Mouse (Mus musculus): ENCODE results near the gene Smok3b. TPM values are rescaled to one million over a fixed set of nuclear protein-coding genes. Genes with fewer than 3 reads are reported as not detected.

Smok3b gene
- polyA plus RNA-seq, 1 experiment from 2014 or later = not detected

DNA sequence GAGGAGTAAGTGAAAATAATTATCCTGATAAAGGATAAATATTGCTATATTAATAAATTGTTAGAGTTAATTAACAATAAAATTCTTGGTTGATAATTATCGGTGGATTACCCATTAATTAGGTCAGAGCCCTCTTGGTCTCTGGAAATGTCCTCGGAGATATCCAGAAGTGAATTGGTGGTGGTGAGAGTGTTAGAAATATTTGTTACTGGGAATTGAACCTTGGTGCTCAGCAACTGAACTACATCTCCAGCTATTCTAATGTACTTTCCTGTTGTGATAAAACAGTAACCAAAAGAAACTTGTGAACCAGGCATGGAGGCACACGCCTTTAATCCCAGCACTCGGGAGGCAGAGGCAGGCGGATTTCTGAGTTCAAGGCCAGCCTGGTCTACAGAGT lies 59.2 kb downstream of the Smok3b start:
- Histone ChIP-seq H3K27ac (ENCODE audit: low read depth) (no peak overlapping the region), H3K9ac (ENCODE audit: low read length) (no peak overlapping the region), H3K9me3 (ENCODE audit: control insufficient read depth, low read length) (no peaks in the 10 kb centered on the region), H3K4me1 (replicated peaks; ENCODE audit: control insufficient read depth, insufficient read depth, low read length) (no peaks in the 10 kb centered on the region), H3K4me2 (ENCODE audit: low read length) (no peak overlapping the region), H3K4me3 (ENCODE audit: low read depth, low read length) (no peak overlapping the region), H3K27me3 (replicated peaks; ENCODE audit: control insufficient read depth, insufficient read depth, low read length) (no peaks in the 10 kb centered on the region), H3K36me3 (ENCODE audit: control insufficient read depth, insufficient read depth, low read length) (no peaks in the 10 kb centered on the region)
- no peak for DNase-seq (ENCODE audit: low spot score)
- 91% methylated on average over 5 of the region's 5 CpGs for WGBS
- ATAC-seq (replicated peaks; ENCODE audit: low FRiP score, low TSS enrichment, low read depth) = no peak

DNA sequence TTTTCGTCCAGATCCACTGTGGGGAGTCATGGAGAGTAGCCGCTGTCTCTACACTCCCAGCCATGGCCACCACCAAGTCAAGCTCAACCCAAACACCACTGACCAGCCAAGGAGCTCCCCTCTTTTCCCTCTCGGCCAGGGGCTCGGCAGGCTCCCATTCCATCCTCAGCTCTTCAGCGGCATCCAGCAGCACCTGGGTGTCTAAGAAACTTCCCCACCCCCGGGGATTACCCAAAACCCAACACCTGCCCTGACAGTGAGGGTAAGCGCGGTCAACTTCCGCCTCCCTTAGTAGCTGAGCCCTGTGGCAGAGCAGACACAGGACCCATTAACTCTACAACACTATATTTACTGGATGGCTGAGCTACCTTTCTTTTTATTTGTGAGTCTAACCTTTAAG lies 60.2 kb downstream of the Smok3b start:
- Histone ChIP-seq H3K4me3 (ENCODE audit: low read depth, low read length) (no peak overlapping the region), H3K36me3 (ENCODE audit: control insufficient read depth, insufficient read depth, low read length) (no peaks in the 10 kb centered on the region), H3K4me2 (ENCODE audit: low read length) (no peak overlapping the region), H3K27me3 (replicated peaks; ENCODE audit: control insufficient read depth, insufficient read depth, low read length) (no peaks in the 10 kb centered on the region), H3K9ac (ENCODE audit: low read length) (no peak overlapping the region), H3K27ac (ENCODE audit: low read depth) (no peak overlapping the region), H3K9me3 (ENCODE audit: control insufficient read depth, low read length) (no peaks in the 10 kb centered on the region), H3K4me1 (replicated peaks; ENCODE audit: control insufficient read depth, insufficient read depth, low read length) (peaks cover 7% of the 10 kb centered on the region)
- ATAC-seq (replicated peaks; ENCODE audit: low FRiP score, low TSS enrichment, low read depth) (no peak), DNase-seq (ENCODE audit: low spot score) (no peak)
- WGBS = 84% methylated on average over 9 of the region's 9 CpGs

DNA sequence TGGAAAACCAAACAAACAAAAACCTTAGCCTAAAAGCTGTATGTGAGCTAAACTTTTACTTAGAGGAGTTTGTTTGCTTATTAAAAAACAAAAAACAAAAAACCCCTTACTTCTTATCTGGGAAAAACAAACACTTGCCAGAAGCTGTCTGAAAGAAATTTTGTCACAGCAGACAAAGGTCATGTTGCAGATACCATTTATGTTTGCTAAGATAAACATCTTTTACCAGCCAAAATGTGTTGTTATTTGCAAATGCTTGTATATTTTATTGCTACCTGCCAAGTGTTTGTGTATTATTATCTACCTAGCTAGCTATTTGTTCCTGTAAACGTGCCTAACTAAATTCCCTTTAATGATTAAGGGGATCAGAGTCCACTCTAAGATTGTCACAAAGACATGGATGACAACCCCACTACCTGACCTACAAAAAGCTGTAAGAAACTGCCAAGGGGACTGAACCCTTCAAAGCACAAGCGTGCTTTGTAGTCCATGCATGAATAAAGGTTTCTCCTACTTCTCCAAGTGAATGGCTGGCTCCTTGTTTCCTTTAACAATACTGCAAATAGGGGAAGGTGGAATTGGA lies 62.2 kb downstream of the Smok3b start:
- no peak for DNase-seq (ENCODE audit: low spot score)
- H3K4me1 ChIP-seq (replicated peaks; ENCODE audit: control insufficient read depth, insufficient read depth, low read length) = peaks cover 17% of the 10 kb centered on the region
- no peaks in the 10 kb centered on the region for H3K9me3 ChIP-seq (ENCODE audit: control insufficient read depth, low read length)
- 62% methylated on average over 2 of the region's 2 CpGs for WGBS
- H3K27ac ChIP-seq (ENCODE audit: low read depth) = no peak overlapping the region
- ATAC-seq (replicated peaks; ENCODE audit: low FRiP score, low TSS enrichment, low read depth) = no peak
- H3K27me3 ChIP-seq (replicated peaks; ENCODE audit: control insufficient read depth, insufficient read depth, low read length) = no peaks in the 10 kb centered on the region
- no peak overlapping the region for H3K4me3 ChIP-seq (ENCODE audit: low read depth, low read length)
- H3K9ac ChIP-seq (ENCODE audit: low read length) = no peak overlapping the region
- H3K36me3 ChIP-seq (ENCODE audit: control insufficient read depth, insufficient read depth, low read length) = peaks cover 14% of the 10 kb centered on the region
- H3K4me2 ChIP-seq (ENCODE audit: low read length) = no peak overlapping the region

DNA sequence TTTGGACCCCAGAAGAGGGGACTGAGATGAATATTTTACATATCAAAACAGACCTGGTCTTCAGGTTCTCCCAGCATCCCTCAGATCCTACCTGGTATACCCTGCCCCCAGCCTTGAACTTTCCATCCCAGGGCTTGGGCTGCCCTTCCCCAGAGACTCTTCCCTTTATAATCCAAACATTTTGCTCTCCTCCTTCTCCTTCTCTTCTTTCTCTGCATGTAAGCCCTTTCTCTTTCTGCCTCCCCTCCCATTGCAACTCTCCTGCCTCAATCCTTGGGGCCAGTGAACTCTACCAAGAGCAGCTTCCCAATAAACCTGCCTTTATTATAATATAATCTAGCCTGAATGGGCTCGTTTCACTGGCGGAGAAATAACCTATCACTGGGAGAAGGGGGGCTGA lies 62.7 kb downstream of the Smok3b start:
- no peak for ATAC-seq (replicated peaks; ENCODE audit: low FRiP score, low TSS enrichment, low read depth)
- 90% methylated on average over 2 of the region's 2 CpGs for WGBS

DNA sequence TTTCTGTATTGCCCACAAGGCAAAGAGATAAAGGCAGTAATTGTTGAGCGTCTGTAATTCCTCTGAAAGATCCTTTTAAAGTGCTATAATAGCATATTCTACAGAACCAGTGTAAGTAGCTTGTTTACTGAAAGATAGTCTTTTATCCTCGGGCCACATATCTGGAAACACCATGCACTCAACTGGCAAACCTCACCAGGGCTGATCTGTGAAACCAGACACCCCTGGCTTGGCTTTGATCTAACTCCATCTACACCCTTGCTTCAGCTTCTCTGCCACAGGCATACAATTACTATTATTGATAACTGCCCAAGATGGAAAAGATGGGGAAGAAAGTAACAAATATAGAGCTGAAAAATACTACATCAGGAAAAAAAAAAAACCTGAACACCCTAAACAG lies 63.3 kb downstream of the Smok3b start:
- no peak overlapping the region for H3K27ac ChIP-seq (ENCODE audit: low read depth)
- H3K27me3 ChIP-seq (replicated peaks; ENCODE audit: control insufficient read depth, insufficient read depth, low read length) = no peaks in the 10 kb centered on the region
- peak overlapping the region; percentile 91 for H3K4me2 ChIP-seq (ENCODE audit: low read length)
- H3K36me3 ChIP-seq (ENCODE audit: control insufficient read depth, insufficient read depth, low read length) = peaks cover 14% of the 10 kb centered on the region
- no peak for ATAC-seq (replicated peaks; ENCODE audit: low FRiP score, low TSS enrichment, low read depth)
- no peaks in the 10 kb centered on the region for H3K9me3 ChIP-seq (ENCODE audit: control insufficient read depth, low read length)
- WGBS = 21% methylated on average over 2 of the region's 2 CpGs
- no peak overlapping the region; the same call in 1 of the 2 replicates for H3K9ac ChIP-seq (ENCODE audit: low read length)
- peak overlapping the region; percentile 100 for H3K4me3 ChIP-seq (ENCODE audit: low read depth, low read length)
- peaks cover 20% of the 10 kb centered on the region for H3K4me1 ChIP-seq (replicated peaks; ENCODE audit: control insufficient read depth, insufficient read depth, low read length)
- DNase-seq (ENCODE audit: low spot score) = no peak

More for the DNA sequence above, 62.7 kb downstream of the Smok3b start:
- Histone ChIP-seq H3K4me2 (ENCODE audit: low read length) (no peak overlapping the region), H3K4me3 (ENCODE audit: low read depth, low read length) (no peak overlapping the region), H3K9ac (ENCODE audit: low read length) (no peak overlapping the region), H3K4me1 (replicated peaks; ENCODE audit: control insufficient read depth, insufficient read depth, low read length) (peaks cover 20% of the 10 kb centered on the region), H3K27me3 (replicated peaks; ENCODE audit: control insufficient read depth, insufficient read depth, low read length) (no peaks in the 10 kb centered on the region), H3K36me3 (ENCODE audit: control insufficient read depth, insufficient read depth, low read length) (peaks cover 14% of the 10 kb centered on the region), H3K9me3 (ENCODE audit: control insufficient read depth, low read length) (no peaks in the 10 kb centered on the region), H3K27ac (ENCODE audit: low read depth) (no peak overlapping the region)
- no peak for DNase-seq (ENCODE audit: low spot score)

DNA sequence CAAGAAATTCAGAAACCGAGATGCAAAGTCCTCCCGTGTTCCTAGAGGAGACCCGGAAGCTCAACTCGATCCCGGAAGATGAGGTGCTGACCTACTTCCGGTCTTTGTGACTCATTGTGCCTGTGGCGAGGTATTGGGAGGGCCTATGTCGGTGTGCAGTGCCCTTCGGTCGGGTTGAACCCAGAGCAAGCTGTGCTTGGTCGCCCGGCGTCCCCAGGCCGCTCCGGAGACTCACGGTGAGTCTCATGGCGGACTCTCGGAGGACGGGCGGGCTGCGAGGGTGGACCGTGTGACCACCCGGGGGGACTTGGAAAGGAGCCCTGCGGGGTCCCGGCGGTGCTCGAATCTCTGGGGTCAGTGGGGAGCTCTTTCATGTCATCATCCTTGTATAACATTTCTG lies 63.8 kb downstream of the Smok3b start, which contains the start of gene Zkscan1:
Gene Zkscan1, plus strand, starts transcription at position 89 of the 400 bp plus-strand sequence.
- whole genome bisulfite sequencing = under 1% methylated on average over 27 of the region's 27 CpGs
- ATAC-seq (replicated peaks; ENCODE audit: low FRiP score, low TSS enrichment, low read depth) = peak; percentile 90
- Histone ChIP-seq H3K27me3 (replicated peaks; ENCODE audit: control insufficient read depth, insufficient read depth, low read length) (no peaks in the 10 kb centered on the region), H3K4me1 (replicated peaks; ENCODE audit: control insufficient read depth, insufficient read depth, low read length) (peaks cover 20% of the 10 kb centered on the region), H3K27ac (ENCODE audit: low read depth) (peak within 1 kb of the TSS; percentile 89), H3K4me3 (ENCODE audit: low read depth, low read length) (peak within 1 kb of the TSS; percentile 100), H3K4me2 (ENCODE audit: low read length) (peak within 1 kb of the TSS; percentile 91), H3K9me3 (ENCODE audit: control insufficient read depth, low read length) (no peaks in the 10 kb centered on the region), H3K36me3 (ENCODE audit: control insufficient read depth, insufficient read depth, low read length) (peaks cover 14% of the 10 kb centered on the region), H3K9ac (ENCODE audit: low read length) (peak within 1 kb of the TSS; percentile 99)
- peak; percentile 88 for DNase-seq (ENCODE audit: low spot score)

DNA sequence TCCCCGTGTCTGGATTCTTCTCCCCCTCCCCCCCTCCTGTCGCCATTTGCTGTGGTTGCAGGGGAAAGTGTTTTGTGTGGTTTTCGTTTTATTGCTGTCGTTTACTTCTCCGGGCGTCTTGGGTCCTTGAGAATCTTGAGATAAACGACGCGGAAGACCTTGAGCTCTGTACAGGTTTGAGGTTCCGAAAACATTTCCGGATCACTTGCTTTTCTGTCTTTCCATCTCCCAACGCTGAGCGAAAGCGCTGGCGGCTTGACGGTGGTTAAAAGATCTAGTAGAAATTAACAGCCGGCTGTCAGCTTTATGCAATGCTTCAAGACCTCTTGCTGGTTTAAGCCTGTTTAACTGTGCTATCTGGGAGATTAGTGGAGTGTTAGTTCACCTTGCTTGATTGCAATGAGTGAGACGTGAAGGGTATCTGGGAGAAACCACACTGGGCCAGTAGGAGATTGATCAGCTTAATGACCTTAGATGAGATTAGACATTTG lies 64.2 kb downstream of the Smok3b start:
- ATAC-seq (replicated peaks; ENCODE audit: low FRiP score, low TSS enrichment, low read depth) (no peak; the same call in 1 of the 2 replicates), DNase-seq (ENCODE audit: low spot score) (no peak)
- peak overlapping the region; percentile 100 for H3K4me3 ChIP-seq (ENCODE audit: low read depth, low read length)
- peaks cover 20% of the 10 kb centered on the region for H3K4me1 ChIP-seq (replicated peaks; ENCODE audit: control insufficient read depth, insufficient read depth, low read length)
- whole genome bisulfite sequencing = under 1% methylated on average over 18 of the region's 18 CpGs
- no peaks in the 10 kb centered on the region for H3K9me3 ChIP-seq (ENCODE audit: control insufficient read depth, low read length)
- H3K9ac ChIP-seq (ENCODE audit: low read length) = peak overlapping the region; percentile 99
- no peaks in the 10 kb centered on the region for H3K27me3 ChIP-seq (replicated peaks; ENCODE audit: control insufficient read depth, insufficient read depth, low read length)
- H3K36me3 ChIP-seq (ENCODE audit: control insufficient read depth, insufficient read depth, low read length) = peaks cover 14% of the 10 kb centered on the region
- peak overlapping the region; percentile 91 for H3K4me2 ChIP-seq (ENCODE audit: low read length)
- peak overlapping the region; percentile 89 for H3K27ac ChIP-seq (ENCODE audit: low read depth)

DNA sequence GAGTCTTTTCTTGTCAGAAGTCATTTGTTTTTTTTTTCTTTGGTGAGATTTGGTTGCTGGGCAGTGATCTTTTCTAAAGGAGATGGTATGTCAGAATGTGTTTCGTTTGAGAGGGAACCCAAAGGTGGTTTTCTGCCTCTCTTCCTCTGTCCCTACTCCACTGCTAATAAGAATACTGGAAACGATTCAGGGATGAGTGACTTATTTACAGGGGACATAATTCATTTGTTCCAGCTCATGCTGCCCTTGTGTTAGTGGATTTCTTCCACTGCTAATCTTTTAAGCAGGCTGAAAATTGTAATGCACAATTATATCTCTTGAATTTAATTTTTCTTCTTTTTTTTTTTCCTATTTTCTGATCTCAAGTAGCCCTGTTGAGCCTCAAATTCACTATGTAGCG lies 65.6 kb downstream of the Smok3b start:
- WGBS = 68% methylated on average over 3 of the region's 3 CpGs
- no peaks in the 10 kb centered on the region for H3K9me3 ChIP-seq (ENCODE audit: control insufficient read depth, low read length)
- peaks cover 14% of the 10 kb centered on the region for H3K36me3 ChIP-seq (ENCODE audit: control insufficient read depth, insufficient read depth, low read length)
- no peak overlapping the region for H3K27ac ChIP-seq (ENCODE audit: low read depth)
- ATAC-seq (replicated peaks; ENCODE audit: low FRiP score, low TSS enrichment, low read depth) (no peak), DNase-seq (ENCODE audit: low spot score) (no peak)
- no peak overlapping the region for H3K4me3 ChIP-seq (ENCODE audit: low read depth, low read length)
- H3K4me1 ChIP-seq (replicated peaks; ENCODE audit: control insufficient read depth, insufficient read depth, low read length) = peaks cover 20% of the 10 kb centered on the region
- peak overlapping the region; percentile 91 for H3K4me2 ChIP-seq (ENCODE audit: low read length)
- 0 out of 2 replicates have a peak overlapping the region, but pooled peaks have one; percentile 99 for H3K9ac ChIP-seq (ENCODE audit: low read length)
- H3K27me3 ChIP-seq (replicated peaks; ENCODE audit: control insufficient read depth, insufficient read depth, low read length) = no peaks in the 10 kb centered on the region

DNA sequence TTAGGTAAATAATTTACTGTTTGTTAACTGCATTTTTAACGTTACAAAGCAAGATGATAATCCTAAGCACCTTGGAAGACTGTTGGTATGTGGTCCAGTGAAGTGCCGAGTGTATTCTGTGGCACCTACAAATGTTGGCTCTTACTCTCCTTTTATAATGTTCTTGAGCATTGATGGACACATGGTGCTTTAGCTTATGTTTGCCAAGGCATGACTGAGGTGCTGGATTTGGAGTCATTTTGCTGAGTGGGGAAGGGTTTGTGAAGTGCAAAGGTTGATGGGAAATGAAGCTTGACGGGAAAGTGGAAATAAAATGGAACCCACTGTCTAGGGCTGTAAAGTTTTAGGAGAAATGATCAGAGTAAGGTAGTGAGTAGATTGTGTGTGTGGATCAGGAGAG lies 67.1 kb downstream of the Smok3b start:
- Histone ChIP-seq H3K36me3 (ENCODE audit: control insufficient read depth, insufficient read depth, low read length) (peaks cover 18% of the 10 kb centered on the region), H3K4me1 (replicated peaks; ENCODE audit: control insufficient read depth, insufficient read depth, low read length) (peaks cover 20% of the 10 kb centered on the region), H3K27ac (ENCODE audit: low read depth) (0 out of 2 replicates have a peak overlapping the region, but pooled peaks have one; percentile 4), H3K4me2 (ENCODE audit: low read length) (peak overlapping the region; percentile 25), H3K9me3 (ENCODE audit: control insufficient read depth, low read length) (no peaks in the 10 kb centered on the region), H3K27me3 (replicated peaks; ENCODE audit: control insufficient read depth, insufficient read depth, low read length) (no peaks in the 10 kb centered on the region), H3K9ac (ENCODE audit: low read length) (peak overlapping the region; percentile 13; the same call in 1 of the 2 replicates), H3K4me3 (ENCODE audit: low read depth, low read length) (no peak overlapping the region)
- 71% methylated on average over 3 of the region's 3 CpGs for WGBS
- DNase-seq (ENCODE audit: low spot score) (no peak), ATAC-seq (replicated peaks; ENCODE audit: low FRiP score, low TSS enrichment, low read depth) (no peak)

Data from intestine, embryonic 14.5 days (tissue).